ENCODE assay signal across 15 mouse cellular contexts in the genomic region with DNA sequence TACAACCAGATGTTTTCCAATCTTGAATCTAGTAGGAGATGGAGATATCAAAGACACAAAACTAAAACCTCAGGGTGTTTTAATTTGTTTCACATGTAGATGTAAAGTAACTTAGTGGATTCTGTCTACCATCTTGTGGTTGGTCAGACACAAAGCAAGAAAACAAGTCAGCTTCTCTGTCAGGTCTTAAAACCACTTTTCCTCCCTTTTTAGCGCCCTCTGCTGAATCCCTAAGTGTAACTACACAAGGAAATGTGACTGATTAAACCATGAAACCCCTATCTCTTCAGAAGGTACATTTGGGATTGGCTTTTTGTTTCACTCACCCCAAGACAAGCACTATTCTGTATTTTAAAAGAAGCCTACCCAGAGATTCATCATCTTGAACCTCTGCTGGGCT. TPM values are rescaled to one million over a fixed set of nuclear protein-coding genes. Genes with fewer than 3 reads are reported as not detected.
A peak's percentile ranks its signal among the peaks of the same experiment; 100 is the strongest.
DNase-seq lines count a peak whose midpoint lies in the region; ATAC-seq and TF ChIP-seq lines count a peak whose summit lies in the region.
"Had no signal": no experiment of that assay in that cellular context is flagged by ENCODE, and none has a peak within 500 bp of the region (broad histone marks: within the 10 kb centered on the region; RNA-seq: fewer than 3 reads in every experiment).

No protein-coding gene starts in this region.

- DNase-seq in lung, embryonic 14.5 days, result no peak
- no peak for DNase-seq in lung, postnatal 10 days
- DNase-seq in MEL (ENCODE audit: low read depth, low spot score), result peak; percentile 59
- peak; percentile 0 for DNase-seq in brain, embryonic 14.5 days (ENCODE audit: low read depth)
- no peak for DNase-seq in spleen, postnatal 36 days (ENCODE audit: low spot score in 2 of 2)
- DNase-seq in frontal cortex, adult 2 months (ENCODE audit: extremely low spot score in 1 of 2, low spot score in 1 of 2), result no peak
- DNase-seq in layer of hippocampus, postnatal 36 days, result no peak
- DNase-seq: heart, postnatal 36 days had no signal

- H3K27me3 ChIP-seq in lung, embryonic 14.5 days (ENCODE audit: insufficient read depth, low read length), result no peaks in the 10 kb centered on the region
- H3K27me3 ChIP-seq in MEL (ENCODE audit: control insufficient read depth in 1 of 2, insufficient read depth in 2 of 2, low read length in 2 of 2), result no peaks in the 10 kb centered on the region
- H3K27me3 ChIP-seq: forebrain, embryonic 12.5 days; liver, embryonic 15.5 days; midbrain, embryonic 15.5 days had no signal

- H3K79me2 ChIP-seq in MEL (ENCODE audit: control insufficient read depth, insufficient read depth, low read length, poor library complexity), result no peaks in the 10 kb centered on the region

- H3K36me3 ChIP-seq in lung, embryonic 14.5 days (ENCODE audit: insufficient read depth), result no peaks in the 10 kb centered on the region
- no peaks in the 10 kb centered on the region for H3K36me3 ChIP-seq in MEL (ENCODE audit: control insufficient read depth in 1 of 2, insufficient read depth in 2 of 2, low read length in 2 of 2)
- H3K36me3 ChIP-seq: forebrain, embryonic 12.5 days; liver, embryonic 15.5 days; midbrain, embryonic 15.5 days had no signal

- WGBS in lung, embryonic 14.5 days, result 23% methylated on average over 1 of the region's 1 CpGs

- H3K27ac ChIP-seq in lung, embryonic 14.5 days (ENCODE audit: low read depth), result no peak overlapping the region
- no peak overlapping the region for H3K27ac ChIP-seq in MEL (ENCODE audit: control insufficient read depth, low read depth, low read length)
- H3K27ac ChIP-seq: forebrain, embryonic 12.5 days; liver, embryonic 15.5 days; midbrain, embryonic 15.5 days had no signal

- no peak overlapping the region for H3K4me2 ChIP-seq in lung, embryonic 14.5 days
- H3K4me2 ChIP-seq: forebrain, embryonic 12.5 days; liver, embryonic 15.5 days; midbrain, embryonic 15.5 days had no signal

- TF ChIP-seq POLR2A in MEL (IDR thresholded peaks at IDR 0.05; ENCODE audit: control insufficient read depth in 1 of 2, insufficient read depth in 1 of 2, low read depth in 1 of 2, low read length in 2 of 2, poor library complexity in 1 of 2), result no peak
- TF ChIP-seq POLR2A in brain, embryonic 14.5 days (IDR thresholded peaks at IDR 0.05; ENCODE audit: borderline replicate concordance, extremely low read depth, insufficient read depth, insufficient read length, poor library complexity, severe bottlenecking), result no peak

- no peak for ATAC-seq in lung, embryonic 14.5 days (ENCODE audit: insufficient read depth)
- ATAC-seq in monocyte, adult 5-6 weeks (replicated peaks; ENCODE audit: insufficient number of reproducible peaks, low FRiP score, low TSS enrichment, poor library complexity, severe bottlenecking), result peak; percentile 66; the same call in 1 of the 2 replicates
- ATAC-seq: midbrain, embryonic 15.5 days had no signal

- no peak overlapping the region for H3K9ac ChIP-seq in lung, embryonic 14.5 days
- no peak overlapping the region for H3K9ac ChIP-seq in MEL (ENCODE audit: control insufficient read depth, low read depth, low read length, poor library complexity, severe bottlenecking)
- H3K9ac ChIP-seq: forebrain, embryonic 12.5 days; liver, embryonic 15.5 days; midbrain, embryonic 15.5 days had no signal

- H3K9me3 ChIP-seq in lung, embryonic 14.5 days (ENCODE audit: low read depth, low read length), result no peaks in the 10 kb centered on the region
- H3K9me3 ChIP-seq in MEL (replicated peaks; ENCODE audit: insufficient read depth, low read length), result no peaks in the 10 kb centered on the region
- H3K9me3 ChIP-seq: liver, embryonic 15.5 days had no signal

- TF ChIP-seq CTCF in lung, embryonic 14.5 days (IDR thresholded peaks at IDR 0.05; ENCODE audit: low read depth), result 0 out of 2 replicates have a peak, but pooled peaks have one; percentile 1
- TF ChIP-seq CTCF in MEL (IDR thresholded peaks at IDR 0.05 in 2 of 3, conservative IDR thresholded peaks at IDR 0.05 in 1 of 3; ENCODE audit: control insufficient read depth in 1 of 3, insufficient read depth in 1 of 3, low read depth in 2 of 3, low read length in 3 of 3, poor library complexity in 1 of 3, severe bottlenecking in 1 of 3), result peak in 2 of 3 experiments; percentile 44 to 62; a peak in 4 of 6 replicates
- no peak for TF ChIP-seq CTCF in brain, embryonic 14.5 days (IDR thresholded peaks at IDR 0.05; ENCODE audit: borderline replicate concordance, extremely low read depth, insufficient read depth, insufficient read length)

- peak; percentile 45 for TF ChIP-seq RAD21 in MEL (IDR thresholded peaks at IDR 0.05; ENCODE audit: low read depth, low read length)

- H3K4me1 ChIP-seq in lung, embryonic 14.5 days (ENCODE audit: insufficient read depth), result no peaks in the 10 kb centered on the region
- H3K4me1 ChIP-seq in MEL (ENCODE audit: control insufficient read depth in 1 of 2, insufficient read depth in 2 of 2, low read length in 2 of 2), result no peaks in the 10 kb centered on the region
- H3K4me1 ChIP-seq: forebrain, embryonic 12.5 days; liver, embryonic 15.5 days; midbrain, embryonic 15.5 days had no signal

- H3K4me3 ChIP-seq in lung, embryonic 14.5 days (ENCODE audit: low read depth, low read length), result no peak overlapping the region
- H3K4me3 ChIP-seq in MEL (ENCODE audit: control insufficient read depth in 1 of 2, insufficient read depth in 1 of 2, low read depth in 2 of 2, low read length in 2 of 2), result no peak overlapping the region
- H3K4me3 ChIP-seq: forebrain, embryonic 12.5 days; liver, embryonic 15.5 days; midbrain, embryonic 15.5 days had no signal

- no peak for TF ChIP-seq EP300 in MEL (IDR thresholded peaks at IDR 0.05; ENCODE audit: low read depth in 1 of 2, low read length in 2 of 2)

TF ChIP-seq in MEL, 35 proteins besides CTCF, POLR2A, EP300 and RAD21:
- peak; percentile 66 for TF ChIP-seq SMC3 (IDR thresholded peaks at IDR 0.05; ENCODE audit: low read depth, low read length)
- TF ChIP-seq MAX (IDR thresholded peaks at IDR 0.05; ENCODE audit: low read length), result no peak
- TF ChIP-seq ZKSCAN1 (IDR thresholded peaks at IDR 0.05; ENCODE audit: low read depth, low read length), result no peak
- peak; percentile 19; the same call in 1 of the 2 replicates for TF ChIP-seq ZC3H11A (IDR thresholded peaks at IDR 0.05; ENCODE audit: low read depth, low read length)
- TF ChIP-seq CHD2 (IDR thresholded peaks at IDR 0.05; ENCODE audit: low read length), result no peak
- TF ChIP-seq TCF12 (IDR thresholded peaks at IDR 0.05; ENCODE audit: low read depth, low read length), result no peak
- no peak for TF ChIP-seq USF2 (IDR thresholded peaks at IDR 0.05; ENCODE audit: borderline replicate concordance in 1 of 2, insufficient read depth in 1 of 2, low read depth in 1 of 2, low read length in 2 of 2)
- TF ChIP-seq MYB (IDR thresholded peaks at IDR 0.05; ENCODE audit: low read depth, low read length), result no peak

RNA-seq across cellular contexts. Expression of gene Fpr-rs4, which starts 48.1 kb away (rescaled TPM):
- not detected in 2 replicates for polyA plus RNA-seq in lung, embryonic 14.5 days (2014; fragmentation: Nextera tagmentation; extraction: Ambion mirVana)
- total RNA-seq in MEL (2012; rRNA removed), result not detected in 2 replicates
- polyA plus RNA-seq in MEL (2012; ENCODE audit: insufficient read depth in 1 of 2, insufficient read length in 2 of 2, low read depth in 1 of 2, low replicate concordance in 2 of 2, missing spikeins in 1 of 2), result not detected
- not detected in 2 replicates for polyA plus RNA-seq in brain, embryonic 14.5 days (2012; rRNA removed)
- total RNA-seq in monocyte, adult 5-6 weeks (2017), result not detected in 3 replicates
- polyA plus RNA-seq in frontal cortex, adult 2 months (2012; rRNA removed), result not detected in 2 replicates
- not detected for total RNA-seq in layer of hippocampus, postnatal 36 days (2021)
- total RNA-seq: heart, postnatal 36 days had no signal
- polyA plus RNA-seq: forebrain, embryonic 12.5 days; gonadal fat pad, adult 2 months; kidney, embryonic 16.5 days; liver, embryonic 15.5 days; midbrain, embryonic 15.5 days; testis, adult 2 months had no signal

Comparison
In these comparisons a context has a peak if more than half of its experiments do, and no peak if none do; other contexts are left out.
1. DNase-seq: peak in MEL (single experiment) and brain, embryonic 14.5 days (single experiment); none in lung, embryonic 14.5 days (single experiment), lung, postnatal 10 days (single experiment), spleen, postnatal 36 days (0 of 2), frontal cortex, adult 2 months (0 of 2) and layer of hippocampus, postnatal 36 days (0 of 2).